Mouse (Mus musculus) hindbrain, embryonic 13.5 days (tissue): ENCODE data around the gene Rps12-ps3. TPM values are rescaled to one million over a fixed set of nuclear protein-coding genes. Genes with fewer than 3 reads are reported as not detected.

Experiments
- ATAC-seq: fragments of 200-750 bp; cut with Nextera tagmentation; 2 replicates; pipeline ENCODE4 v1.8.0; 2017; ENCODE audit warnings: moderate TSS enrichment; ENCODE audit not compliant: low FRiP score
- H3K27ac ChIP-seq: fragments of 300-500 bp; sonication (generic); 2 replicates; pipeline ENCODE4 v1.5.1; 2015; ENCODE audit warnings: inconsistent platforms, mild to moderate bottlenecking, moderate library complexity
- H3K27me3 ChIP-seq: fragments of 300-500 bp; sonication (generic); 2 replicates; pipeline ENCODE4 v1.6.1; 2015; ENCODE audit warnings: mild to moderate bottlenecking, inconsistent platforms
- H3K36me3 ChIP-seq: fragments of 300-500 bp; sonication (generic); 2 replicates; pipeline ENCODE4 v1.6.1; 2015; ENCODE audit warnings: mild to moderate bottlenecking, inconsistent platforms
- H3K4me1 ChIP-seq: fragments of 300-500 bp; sonication (generic); replicated peaks from 2 replicates; pipeline ENCODE4 v1.6.1; 2015; ENCODE audit warnings: inconsistent platforms
- H3K4me2 ChIP-seq: fragments of 300-500 bp; sonication (generic); 2 replicates; pipeline ENCODE4 v1.6.1; 2015; ENCODE audit warnings: inconsistent platforms, mild to moderate bottlenecking, moderate library complexity
- H3K4me3 ChIP-seq: fragments of 300-500 bp; sonication (generic); 2 replicates; pipeline ENCODE4 v1.5.1; 2015; ENCODE audit warnings: mild to moderate bottlenecking, inconsistent platforms
- H3K9ac ChIP-seq: fragments of 300-500 bp; sonication (generic); 2 replicates; pipeline ENCODE4 v1.6.1; 2015; ENCODE audit warnings: mild to moderate bottlenecking, inconsistent platforms
- H3K9me3 ChIP-seq: fragments of 300-500 bp; sonication (generic); 2 replicates; pipeline ENCODE4 v1.6.1; 2016; ENCODE audit warnings: inconsistent platforms
- WGBS: fragments of 180-500 bp; shearing (Covaris S2); methylation state at CpG from one replicate; pipeline ENCODE4 v1.1.7; 2015; 5-methylcytosine and 5-hydroxymethylcytosine counted together
- polyA plus RNA-seq: library from polyadenylated mRNA; unstranded; fragments of >200 nt; fragmentation: Nextera tagmentation; extraction: Ambion mirVana; gene quantifications from 2 replicates; pipeline ENCODE4 v1.2.1, GENCODE M21; 2015

Rps12-ps3 gene
- polyA plus RNA-seq, 1 experiment from 2014 or later: 8.9 TPM

DNA sequence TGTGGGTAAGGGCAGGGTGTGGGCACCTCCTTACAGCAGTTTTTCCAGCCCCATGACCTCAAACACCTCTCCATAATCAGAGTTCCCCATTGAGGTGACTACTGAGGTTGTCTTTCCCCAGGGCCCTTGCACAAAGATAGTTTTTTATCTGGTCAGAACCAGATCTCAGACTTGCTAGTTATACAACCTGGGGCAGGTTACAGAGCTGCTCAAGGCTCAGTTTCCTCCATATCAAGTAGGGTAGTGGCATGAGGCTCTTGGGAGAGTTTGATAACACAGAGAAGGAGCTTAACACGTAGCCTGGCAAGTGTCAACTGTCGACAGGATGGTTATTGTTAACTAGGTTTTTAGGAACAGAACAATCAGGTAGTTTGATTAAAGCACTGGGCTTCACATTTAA, 32.8 kb downstream of the Rps12-ps3 start:
- H3K4me2 ChIP-seq: no peak overlapping the region

GRCm38 (mm10) chr19:59356388-59356787, 34.3 kb downstream of the Rps12-ps3 start:
- no peaks in the 10 kb centered on the region for H3K36me3 ChIP-seq
- H3K27me3 ChIP-seq: no peaks in the 10 kb centered on the region
- H3K9me3 ChIP-seq: no peaks in the 10 kb centered on the region
- no peak for ATAC-seq
- no peaks in the 10 kb centered on the region for H3K4me1 ChIP-seq
- H3K27ac ChIP-seq: no peak overlapping the region
- H3K4me2 ChIP-seq: no peak overlapping the region
- no peak overlapping the region for H3K4me3 ChIP-seq
- WGBS: 88% methylated on average over 3 of the region's 3 CpGs
- H3K9ac ChIP-seq: no peak overlapping the region

More for the DNA sequence above, 32.8 kb downstream of the Rps12-ps3 start:
- Histone ChIP-seq H3K4me1 (no peaks in the 10 kb centered on the region), H3K36me3 (no peaks in the 10 kb centered on the region), H3K27me3 (no peaks in the 10 kb centered on the region), H3K4me3 (no peak overlapping the region), H3K9me3 (no peaks in the 10 kb centered on the region), H3K9ac (no peak overlapping the region), H3K27ac (no peak overlapping the region)
- no peak for ATAC-seq
- 65% methylated on average over 2 of the region's 2 CpGs for WGBS

DNA sequence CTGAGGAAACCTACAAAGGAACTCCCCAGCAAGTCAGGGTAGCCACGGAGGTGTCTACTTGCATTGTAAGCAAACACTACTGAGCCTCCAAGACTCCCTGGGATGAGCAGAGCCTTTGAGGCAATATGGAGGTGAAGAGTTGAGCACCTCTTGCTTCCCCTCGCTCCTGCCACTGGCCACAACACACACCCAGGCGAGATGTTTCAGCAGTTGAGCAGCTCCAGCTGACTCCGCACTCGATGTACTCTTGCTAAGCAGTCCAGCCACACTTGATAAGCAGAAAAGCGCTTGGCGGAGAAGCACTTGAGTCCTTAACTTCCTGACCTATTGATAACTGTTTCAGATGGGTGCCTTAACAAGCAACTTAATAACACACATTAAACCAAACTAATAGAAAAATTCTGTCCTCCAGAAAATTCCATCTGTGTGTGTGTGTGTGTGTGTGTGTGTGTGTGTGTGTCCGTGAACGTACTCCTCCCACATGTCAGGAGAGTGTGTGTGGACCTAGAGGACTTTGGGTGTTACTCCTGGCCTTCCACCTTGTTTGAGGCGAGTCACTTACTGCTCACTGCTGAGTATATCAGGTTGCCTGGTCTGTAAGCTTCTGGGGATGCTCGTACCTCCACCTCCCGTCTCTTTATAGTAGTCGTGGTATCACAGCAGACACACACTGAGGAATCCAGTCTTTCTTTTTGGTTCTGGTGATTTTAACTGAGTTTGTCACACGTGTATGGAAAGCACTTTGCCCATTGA, 34.9 kb downstream of the Rps12-ps3 start:
- no peaks in the 10 kb centered on the region for H3K27me3 ChIP-seq
- WGBS: 83% methylated on average over 14 of the region's 14 CpGs
- no peak for ATAC-seq

DNA sequence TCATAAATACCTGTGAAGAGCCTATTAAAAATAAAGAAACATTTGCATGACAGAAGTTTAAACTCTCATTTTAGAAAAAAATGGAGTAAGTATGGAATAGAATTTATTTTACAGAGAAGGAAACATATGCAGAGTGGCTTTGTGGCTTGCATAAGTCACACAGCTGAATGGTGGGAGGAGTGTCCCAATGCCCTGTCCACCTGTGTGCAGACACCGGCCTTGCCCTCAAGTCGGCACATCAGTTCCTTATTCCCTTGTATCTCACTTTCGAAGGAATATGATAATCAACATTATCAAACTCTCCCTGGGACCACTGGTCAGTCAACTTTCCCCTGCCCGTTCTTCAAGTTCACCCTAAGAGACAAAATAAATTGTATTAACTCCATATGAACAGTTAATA, 35.8 kb downstream of the Rps12-ps3 start:
- Histone ChIP-seq H3K4me2 (no peak overlapping the region), H3K4me3 (no peak overlapping the region), H3K27me3 (no peaks in the 10 kb centered on the region), H3K36me3 (no peaks in the 10 kb centered on the region), H3K9ac (no peak overlapping the region), H3K4me1 (no peaks in the 10 kb centered on the region), H3K27ac (no peak overlapping the region), H3K9me3 (no peaks in the 10 kb centered on the region)
- WGBS: 87% methylated on average over 4 of the region's 4 CpGs
- no peak for ATAC-seq

More for the DNA sequence above, 34.9 kb downstream of the Rps12-ps3 start:
- Histone ChIP-seq H3K27ac (no peak overlapping the region), H3K4me3 (no peak overlapping the region), H3K4me2 (no peak overlapping the region), H3K9ac (no peak overlapping the region), H3K4me1 (no peaks in the 10 kb centered on the region), H3K36me3 (no peaks in the 10 kb centered on the region), H3K9me3 (no peaks in the 10 kb centered on the region)

GRCm38 (mm10) chr19:59359202-59359601, 37.1 kb downstream of the Rps12-ps3 start:
- Histone ChIP-seq H3K4me3 (no peak overlapping the region), H3K4me1 (no peaks in the 10 kb centered on the region), H3K36me3 (no peaks in the 10 kb centered on the region), H3K9ac (no peak overlapping the region), H3K27me3 (no peaks in the 10 kb centered on the region), H3K4me2 (no peak overlapping the region), H3K9me3 (no peaks in the 10 kb centered on the region), H3K27ac (no peak overlapping the region)
- 82% methylated on average over 4 of the region's 4 CpGs for WGBS
- ATAC-seq: no peak

- Histone ChIP-seq H3K9me3 (no peaks in the 10 kb centered on the region), H3K4me2 (no peak overlapping the region), H3K4me1 (no peaks in the 10 kb centered on the region), H3K27me3 (no peaks in the 10 kb centered on the region), H3K27ac (no peak overlapping the region), H3K4me3 (no peak overlapping the region), H3K9ac (no peak overlapping the region), H3K36me3 (no peaks in the 10 kb centered on the region)
- WGBS: 36% methylated on average over 2 of the region's 2 CpGs
- ATAC-seq: no peak
Observed at GRCm38 (mm10) chr19:59360486-59360896, 38.4 kb downstream of the Rps12-ps3 start.

GRCm38 (mm10) chr19:59362646-59363045, 40.6 kb downstream of the Rps12-ps3 start:
- H3K27ac ChIP-seq: no peak overlapping the region
- WGBS: 82% methylated on average over 6 of the region's 6 CpGs
- H3K4me1 ChIP-seq: no peaks in the 10 kb centered on the region
- no peak overlapping the region for H3K4me3 ChIP-seq
- no peaks in the 10 kb centered on the region for H3K27me3 ChIP-seq
- H3K36me3 ChIP-seq: no peaks in the 10 kb centered on the region
- no peaks in the 10 kb centered on the region for H3K9me3 ChIP-seq
- H3K9ac ChIP-seq: no peak overlapping the region
- no peak overlapping the region for H3K4me2 ChIP-seq
- ATAC-seq: no peak

- H3K27me3 ChIP-seq: no peaks in the 10 kb centered on the region
- no peak overlapping the region for H3K4me3 ChIP-seq
- WGBS: 84% methylated on average over 3 of the region's 3 CpGs
- H3K36me3 ChIP-seq: no peaks in the 10 kb centered on the region
- no peak overlapping the region for H3K4me2 ChIP-seq
- no peak overlapping the region for H3K9ac ChIP-seq
- ATAC-seq: no peak
- no peak overlapping the region for H3K27ac ChIP-seq
- no peaks in the 10 kb centered on the region for H3K4me1 ChIP-seq
- no peaks in the 10 kb centered on the region for H3K9me3 ChIP-seq
Observed at GRCm38 (mm10) chr19:59363666-59364065, 41.6 kb downstream of the Rps12-ps3 start.

DNA sequence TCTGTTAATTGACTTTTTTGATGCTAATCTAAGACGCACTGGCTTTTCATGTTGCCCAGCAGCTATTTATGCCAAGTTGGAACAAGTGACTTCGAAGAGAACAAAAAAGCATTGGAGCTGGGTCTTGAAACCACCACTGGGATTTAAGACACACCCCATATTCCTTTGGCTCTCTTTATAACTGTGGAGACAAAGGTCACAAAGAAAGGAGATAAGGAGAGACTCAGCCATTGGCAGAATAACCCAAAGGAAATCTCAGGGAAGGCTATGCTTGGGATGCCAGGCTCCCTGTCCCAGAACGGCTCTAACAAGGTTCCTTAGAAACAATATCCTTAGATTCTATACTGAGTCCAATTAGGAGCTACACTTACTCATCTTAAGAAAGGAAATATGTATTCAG, 44.6 kb downstream of the Rps12-ps3 start:
- H3K4me1 ChIP-seq: no peaks in the 10 kb centered on the region
- H3K9ac ChIP-seq: no peak overlapping the region
- H3K27me3 ChIP-seq: no peaks in the 10 kb centered on the region
- ATAC-seq: no peak
- no peak overlapping the region for H3K4me2 ChIP-seq
- H3K36me3 ChIP-seq: no peaks in the 10 kb centered on the region
- H3K9me3 ChIP-seq: no peaks in the 10 kb centered on the region
- H3K4me3 ChIP-seq: no peak overlapping the region
- no peak overlapping the region for H3K27ac ChIP-seq
- WGBS: 61% methylated on average over 3 of the region's 3 CpGs

DNA sequence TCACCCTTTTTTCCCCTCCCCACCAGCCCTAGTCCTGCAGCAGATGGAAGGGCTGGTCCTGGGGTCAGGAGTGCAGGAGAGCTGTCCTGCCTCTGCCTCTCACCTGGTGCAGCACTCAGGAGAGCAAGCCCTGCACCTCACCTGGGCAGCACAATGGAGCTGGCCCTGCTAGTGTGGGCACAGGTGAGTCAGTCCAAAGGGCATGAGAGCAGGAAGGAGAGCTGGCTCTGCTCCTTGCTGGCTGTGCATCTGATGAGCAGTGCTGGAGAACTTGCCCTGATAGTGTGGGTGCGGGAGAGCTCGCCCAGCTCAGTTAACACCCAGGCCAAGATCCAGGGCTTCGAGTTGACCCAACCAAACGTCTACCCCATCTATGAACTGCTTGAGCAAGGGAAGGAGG, 45.8 kb downstream of the Rps12-ps3 start:
- no peak for ATAC-seq
- Histone ChIP-seq H3K4me2 (no peak overlapping the region), H3K27me3 (no peaks in the 10 kb centered on the region), H3K9ac (no peak overlapping the region), H3K4me1 (no peaks in the 10 kb centered on the region), H3K27ac (no peak overlapping the region), H3K9me3 (no peaks in the 10 kb centered on the region), H3K4me3 (no peak overlapping the region), H3K36me3 (no peaks in the 10 kb centered on the region)
- 77% methylated on average over 4 of the region's 4 CpGs for WGBS

DNA sequence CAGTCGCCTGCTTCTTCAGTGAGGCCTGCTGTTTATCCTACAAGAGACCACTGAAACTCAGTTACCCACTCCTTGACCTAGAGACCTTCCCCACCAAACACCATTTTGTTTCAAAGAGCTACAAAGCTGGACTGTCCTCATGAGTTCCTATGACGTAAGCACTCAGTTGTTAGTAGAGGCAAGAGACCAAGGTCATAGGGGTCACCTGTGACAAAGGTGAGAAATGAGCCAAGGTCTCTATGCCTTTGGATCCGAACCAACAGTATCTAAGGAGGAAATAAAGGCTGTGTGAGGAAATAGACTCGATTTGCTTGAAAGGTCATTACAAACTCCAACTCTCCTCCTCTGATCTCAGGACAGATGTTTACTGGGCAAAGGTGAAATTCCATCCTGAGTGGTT, 48.9 kb downstream of the Rps12-ps3 start:
- H3K27ac ChIP-seq: no peak overlapping the region
- H3K4me3 ChIP-seq: no peak overlapping the region
- no peaks in the 10 kb centered on the region for H3K36me3 ChIP-seq
- H3K4me1 ChIP-seq: no peaks in the 10 kb centered on the region
- no peaks in the 10 kb centered on the region for H3K27me3 ChIP-seq
- ATAC-seq: no peak
- H3K9ac ChIP-seq: no peak overlapping the region
- H3K9me3 ChIP-seq: no peaks in the 10 kb centered on the region
- 79% methylated on average over 4 of the region's 4 CpGs for WGBS
- no peak overlapping the region for H3K4me2 ChIP-seq
